Mouse (Mus musculus) embryonic fibroblast, embryonic 13.5 days (primary cell): ENCODE measurements around the gene Nckap5.

Experiments
- CTCF ChIP-seq: IDR thresholded peaks from 2 replicates; pipeline ENCODE4 v1.5.1; 2011; ENCODE audit warnings: mild to moderate bottlenecking, control low read depth, low read length, moderate library complexity, borderline replicate concordance; ENCODE audit not compliant: insufficient read depth
- POLR2A ChIP-seq: IDR thresholded peaks from 2 replicates; pipeline ENCODE4 v1.6.1; 2011; ENCODE audit warnings: low read depth, mild to moderate bottlenecking, control low read depth, low read length, moderate library complexity

DNA sequence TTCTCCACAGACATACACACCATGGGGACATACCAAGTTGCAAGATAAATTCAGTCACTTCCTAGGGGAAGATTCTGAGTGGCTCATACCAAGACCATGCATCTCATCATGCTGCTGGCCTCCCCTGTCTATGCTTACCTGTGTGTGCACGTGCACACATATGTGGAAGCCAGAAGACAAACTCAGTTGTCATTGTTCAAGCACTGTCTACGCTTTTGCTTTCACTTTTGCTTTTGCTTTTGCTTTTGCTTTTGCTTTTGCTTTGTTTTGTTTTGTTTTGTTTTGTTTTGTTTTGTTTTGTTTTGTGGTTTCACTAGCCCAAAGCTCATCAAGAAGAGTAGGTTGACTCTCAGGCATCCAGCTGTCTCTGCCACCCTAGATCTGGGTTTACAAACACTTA lies 67.4 kb downstream of the Nckap5 start:
- no peak for TF ChIP-seq CTCF
- TF ChIP-seq POLR2A = no peak
